Mouse (Mus musculus): ENCODE data around the gene Olfr1416. TPM values are rescaled to one million over a fixed set of nuclear protein-coding genes. Genes with fewer than 3 reads are reported as not detected.

The Olfr1416 gene
- polyA plus RNA-seq, 1 experiment from 2014 or later, result not detected

GRCm38 (mm10) chr1:92457758-92458157 lies 27.2 kb downstream of the Olfr1416 start:
- no peak overlapping the region for H3K27ac ChIP-seq

GRCm38 (mm10) chr1:92453751-92454445 lies 31.0 kb downstream of the Olfr1416 start:
- ATAC-seq (replicated peaks), result no peak
- H3K36me3 ChIP-seq (replicated peaks), result peaks cover 61% of the 10 kb centered on the region
- 78% methylated on average over 8 of the region's 8 CpGs for WGBS

More at GRCm38 (mm10) chr1:92457758-92458157, 27.2 kb downstream of the Olfr1416 start:
- Histone ChIP-seq H3K9me3 (no peaks in the 10 kb centered on the region), H3K36me3 (replicated peaks) (peaks cover 65% of the 10 kb centered on the region), H3K4me3 (no peak overlapping the region), H3K27me3 (replicated peaks) (no peaks in the 10 kb centered on the region), H3K4me2 (no peak overlapping the region), H3K4me1 (no peaks in the 10 kb centered on the region), H3K9ac (no peak overlapping the region)
- no peak for ATAC-seq (replicated peaks)

GRCm38 (mm10) chr1:92448293-92448692 lies 36.6 kb downstream of the Olfr1416 start:
- Histone ChIP-seq H3K4me1 (no peaks in the 10 kb centered on the region), H3K9ac (no peak overlapping the region), H3K27ac (no peak overlapping the region), H3K4me2 (no peak overlapping the region), H3K4me3 (no peak overlapping the region), H3K9me3 (no peaks in the 10 kb centered on the region), H3K36me3 (replicated peaks) (peaks cover 61% of the 10 kb centered on the region), H3K27me3 (replicated peaks) (no peaks in the 10 kb centered on the region)
- no peak for ATAC-seq (replicated peaks)
- WGBS, result 90% methylated on average over 3 of the region's 3 CpGs

More at GRCm38 (mm10) chr1:92453751-92454445, 31.0 kb downstream of the Olfr1416 start:
- H3K4me2 ChIP-seq, result no peak overlapping the region
- no peak overlapping the region for H3K27ac ChIP-seq
- H3K9me3 ChIP-seq, result no peaks in the 10 kb centered on the region
- no peaks in the 10 kb centered on the region for H3K27me3 ChIP-seq (replicated peaks)
- no peak overlapping the region for H3K9ac ChIP-seq
- H3K4me1 ChIP-seq, result no peaks in the 10 kb centered on the region
- H3K4me3 ChIP-seq, result no peak overlapping the region

- Histone ChIP-seq H3K4me2 (no peak overlapping the region), H3K27ac (no peak overlapping the region), H3K9ac (no peak overlapping the region), H3K4me3 (no peak overlapping the region), H3K4me1 (peaks cover 21% of the 10 kb centered on the region), H3K36me3 (replicated peaks) (peaks cover 30% of the 10 kb centered on the region; the same call in 1 of the 2 replicates), H3K9me3 (no peaks in the 10 kb centered on the region), H3K27me3 (replicated peaks) (no peaks in the 10 kb centered on the region)
- 58% methylated on average over 6 of the region's 6 CpGs for WGBS
- no peak for ATAC-seq (replicated peaks)
Observed at GRCm38 (mm10) chr1:92441453-92442063, 43.4 kb downstream of the Olfr1416 start.

GRCm38 (mm10) chr1:92440066-92440750 lies 44.7 kb downstream of the Olfr1416 start:
- Histone ChIP-seq H3K27ac (no peak overlapping the region), H3K4me1 (peaks cover 23% of the 10 kb centered on the region), H3K4me2 (no peak overlapping the region), H3K36me3 (replicated peaks) (peaks cover 26% of the 10 kb centered on the region; the same call in 1 of the 2 replicates), H3K9ac (no peak overlapping the region), H3K9me3 (no peaks in the 10 kb centered on the region), H3K4me3 (no peak overlapping the region), H3K27me3 (replicated peaks) (no peaks in the 10 kb centered on the region)
- no peak for ATAC-seq (replicated peaks)
- 91% methylated on average over 9 of the region's 9 CpGs for WGBS

GRCm38 (mm10) chr1:92437678-92438271 lies 47.1 kb downstream of the Olfr1416 start:
- peak; percentile 66 for ATAC-seq (replicated peaks)
- no peak overlapping the region for H3K4me3 ChIP-seq
- no peaks in the 10 kb centered on the region for H3K27me3 ChIP-seq (replicated peaks)
- H3K9ac ChIP-seq, result no peak overlapping the region
- H3K36me3 ChIP-seq (replicated peaks), result peaks cover 16% of the 10 kb centered on the region; the same call in 1 of the 2 replicates
- H3K27ac ChIP-seq, result peak overlapping the region; percentile 60; the same call in 1 of the 2 replicates
- peaks cover 23% of the 10 kb centered on the region for H3K4me1 ChIP-seq
- no peaks in the 10 kb centered on the region for H3K9me3 ChIP-seq
- WGBS, result 49% methylated on average over 9 of the region's 9 CpGs
- H3K4me2 ChIP-seq, result no peak overlapping the region

- Histone ChIP-seq H3K4me3 (no peak overlapping the region), H3K4me1 (peaks cover 27% of the 10 kb centered on the region), H3K27me3 (replicated peaks) (no peaks in the 10 kb centered on the region), H3K9me3 (no peaks in the 10 kb centered on the region), H3K27ac (0 out of 2 replicates have a peak overlapping the region, but pooled peaks have one; percentile 60), H3K4me2 (no peak overlapping the region), H3K36me3 (replicated peaks) (peaks cover 15% of the 10 kb centered on the region; the same call in 1 of the 2 replicates), H3K9ac (no peak overlapping the region)
- ATAC-seq (replicated peaks), result peak; percentile 51
- WGBS, result 40% methylated on average over 4 of the region's 4 CpGs
Observed at GRCm38 (mm10) chr1:92436831-92437321, 48.0 kb downstream of the Olfr1416 start.

- ATAC-seq (replicated peaks), result no peak
- Histone ChIP-seq H3K36me3 (replicated peaks) (0 out of 2 replicates have a peak, but pooled peaks cover 7% of the 10 kb centered on the region), H3K4me1 (peaks cover 27% of the 10 kb centered on the region), H3K4me2 (no peak overlapping the region), H3K9me3 (no peaks in the 10 kb centered on the region), H3K9ac (no peak overlapping the region), H3K4me3 (no peak overlapping the region), H3K27me3 (replicated peaks) (no peaks in the 10 kb centered on the region), H3K27ac (no peak overlapping the region)
- WGBS, result 94% methylated on average over 1 of the region's 1 CpGs
Observed at GRCm38 (mm10) chr1:92434986-92435385, 49.9 kb downstream of the Olfr1416 start.

GRCm38 (mm10) chr1:92432791-92433190 lies 52.1 kb downstream of the Olfr1416 start:
- Histone ChIP-seq H3K9ac (no peak overlapping the region), H3K36me3 (replicated peaks) (no peaks in the 10 kb centered on the region), H3K9me3 (no peaks in the 10 kb centered on the region), H3K4me2 (no peak overlapping the region), H3K27ac (no peak overlapping the region), H3K4me3 (no peak overlapping the region), H3K4me1 (peaks cover 19% of the 10 kb centered on the region), H3K27me3 (replicated peaks) (no peaks in the 10 kb centered on the region)
- WGBS, result 67% methylated on average over 9 of the region's 9 CpGs
- no peak for ATAC-seq (replicated peaks)

- Histone ChIP-seq H3K4me3 (no peak overlapping the region), H3K27me3 (replicated peaks) (no peaks in the 10 kb centered on the region), H3K9ac (no peak overlapping the region), H3K4me1 (peaks cover 12% of the 10 kb centered on the region), H3K36me3 (replicated peaks) (no peaks in the 10 kb centered on the region), H3K27ac (no peak overlapping the region), H3K4me2 (no peak overlapping the region), H3K9me3 (no peaks in the 10 kb centered on the region)
- ATAC-seq (replicated peaks), result no peak
- 28% methylated on average over 4 of the region's 4 CpGs for WGBS
Observed at GRCm38 (mm10) chr1:92432098-92432497, 52.8 kb downstream of the Olfr1416 start.

- ATAC-seq (replicated peaks), result no peak
- H3K27me3 ChIP-seq (replicated peaks), result no peaks in the 10 kb centered on the region
- H3K36me3 ChIP-seq (replicated peaks), result no peaks in the 10 kb centered on the region
- no peak overlapping the region for H3K4me3 ChIP-seq
- H3K9me3 ChIP-seq, result no peaks in the 10 kb centered on the region
- WGBS, result 80% methylated on average over 3 of the region's 3 CpGs
- H3K4me2 ChIP-seq, result no peak overlapping the region
- H3K4me1 ChIP-seq, result peaks cover 5% of the 10 kb centered on the region
- H3K9ac ChIP-seq, result no peak overlapping the region
- no peak overlapping the region for H3K27ac ChIP-seq
Observed at GRCm38 (mm10) chr1:92431420-92431819, 53.5 kb downstream of the Olfr1416 start.

- ATAC-seq (replicated peaks), result no peak
- H3K27me3 ChIP-seq (replicated peaks), result no peaks in the 10 kb centered on the region
- H3K9me3 ChIP-seq, result no peaks in the 10 kb centered on the region
- H3K4me3 ChIP-seq, result no peak overlapping the region
- 0 out of 2 replicates have a peak, but pooled peaks cover 4% of the 10 kb centered on the region for H3K4me1 ChIP-seq
- H3K4me2 ChIP-seq, result no peak overlapping the region
- no peak overlapping the region for H3K27ac ChIP-seq
- no peak overlapping the region for H3K9ac ChIP-seq
- 84% methylated on average over 1 of the region's 1 CpGs for whole genome bisulfite sequencing
- no peaks in the 10 kb centered on the region for H3K36me3 ChIP-seq (replicated peaks)
Observed at GRCm38 (mm10) chr1:92430991-92431390, 53.9 kb downstream of the Olfr1416 start.
